Mouse (Mus musculus): ENCODE measurements around the gene Thegl.

Gene Thegl

DNA sequence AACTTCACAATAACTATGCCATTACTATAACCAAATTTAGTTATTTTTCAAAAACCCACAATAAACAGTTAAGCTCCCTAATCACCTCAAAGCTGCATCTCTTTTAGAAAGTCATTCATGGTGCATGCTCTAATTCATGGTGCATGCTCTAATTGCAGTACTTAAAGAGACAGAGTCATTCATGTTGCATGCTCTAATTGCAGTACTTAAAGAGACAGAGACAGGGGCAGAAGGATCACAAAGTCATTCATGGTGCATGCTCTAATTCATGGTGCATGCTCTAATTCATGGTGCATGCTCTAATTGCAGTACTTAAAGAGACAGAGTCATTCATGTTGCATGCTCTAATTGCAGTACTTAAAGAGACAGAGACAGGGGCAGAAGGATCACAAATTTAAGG is 19.3 kb downstream of the Thegl start:
- in situ Hi-C loops (cut with MboI; ENCODE audit: low pct_unique_long_range_greater_than_20kb in 1 of 2, low sequenced_read_pairs in 2 of 2, unreplicated experiment in 1 of 2), result loop anchor here in 1 of 2 experiments (25.0 kb wide), 1 partner anchor 177 kb away; the partner anchor contains the start of gene Spink2

DNA sequence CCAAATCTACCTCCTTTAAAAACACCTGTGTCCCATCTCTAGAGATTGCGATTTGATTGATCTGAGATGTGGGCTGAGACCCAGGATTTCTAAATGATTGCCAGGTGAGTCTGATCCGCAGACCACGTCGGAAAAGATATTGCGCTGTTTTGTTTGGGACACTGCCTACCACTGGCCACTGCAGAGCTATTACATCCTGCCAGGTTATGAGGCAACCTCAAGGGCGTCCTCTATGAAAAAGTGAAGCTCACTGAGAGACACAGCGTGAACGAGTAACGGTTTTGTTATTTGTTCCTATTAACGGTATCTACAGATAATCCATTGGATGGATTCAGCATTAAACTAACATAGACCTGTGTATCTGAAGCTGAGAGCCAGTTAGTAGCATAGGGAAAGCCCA is 22.6 kb downstream of the Thegl start:
- in situ Hi-C loops (cut with MboI; ENCODE audit: low pct_unique_long_range_greater_than_20kb in 1 of 2, low sequenced_read_pairs in 2 of 2, unreplicated experiment in 1 of 2), result loop anchor here in 1 of 2 experiments (25.0 kb wide), 1 partner anchor 174 kb away; the partner anchor contains the start of gene Spink2

DNA sequence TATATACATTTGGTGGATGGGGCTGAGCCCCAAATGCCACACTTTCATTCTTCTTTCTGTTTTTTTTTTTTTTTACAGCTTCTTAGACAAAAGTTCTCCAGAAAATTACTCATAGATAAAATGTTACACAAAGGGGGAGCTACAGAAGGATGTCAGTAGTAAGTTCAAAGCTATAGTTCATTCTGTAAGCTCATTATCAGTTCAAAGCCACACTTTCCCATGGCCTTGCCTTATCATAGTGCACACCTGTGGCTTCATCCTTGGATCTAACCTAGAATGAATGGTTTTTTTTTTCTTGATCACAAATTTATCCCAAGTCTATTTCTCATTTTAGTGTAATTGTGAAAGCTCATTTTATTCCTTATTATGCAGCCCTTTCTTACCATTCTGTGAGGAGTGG is 23.6 kb downstream of the Thegl start:
- in situ Hi-C loops (cut with MboI; ENCODE audit: low pct_unique_long_range_greater_than_20kb in 1 of 2, low sequenced_read_pairs in 2 of 2, unreplicated experiment in 1 of 2), result loop anchor here in 1 of 2 experiments (25.0 kb wide), 1 partner anchor 173 kb away; the partner anchor contains the start of gene Spink2

DNA sequence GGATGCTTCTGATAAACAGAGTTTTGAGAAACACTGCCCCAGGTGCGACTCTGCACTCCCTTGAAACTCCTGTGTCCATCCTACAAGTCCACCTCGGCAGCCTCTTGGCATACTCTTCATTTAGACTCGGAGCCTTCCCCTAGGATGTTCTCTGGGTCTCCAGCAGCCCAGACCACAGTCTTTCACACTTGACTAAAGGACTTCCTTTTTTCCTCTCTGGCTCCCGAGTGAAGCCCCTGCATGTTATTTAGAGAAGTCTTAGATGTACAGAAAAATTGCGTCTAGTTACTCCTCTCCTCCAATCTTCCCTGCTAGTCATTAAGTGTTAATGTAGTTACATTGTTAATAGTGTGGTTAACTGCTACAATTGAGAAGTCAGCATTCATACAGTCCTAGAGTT is 28.5 kb downstream of the Thegl start:
- in situ Hi-C loops (cut with MboI; ENCODE audit: low pct_unique_long_range_greater_than_20kb in 1 of 2, low sequenced_read_pairs in 2 of 2, unreplicated experiment in 1 of 2), result loop anchor here in 1 of 2 experiments (25.0 kb wide), 1 partner anchor 168 kb away; the partner anchor contains the start of gene Spink2

DNA sequence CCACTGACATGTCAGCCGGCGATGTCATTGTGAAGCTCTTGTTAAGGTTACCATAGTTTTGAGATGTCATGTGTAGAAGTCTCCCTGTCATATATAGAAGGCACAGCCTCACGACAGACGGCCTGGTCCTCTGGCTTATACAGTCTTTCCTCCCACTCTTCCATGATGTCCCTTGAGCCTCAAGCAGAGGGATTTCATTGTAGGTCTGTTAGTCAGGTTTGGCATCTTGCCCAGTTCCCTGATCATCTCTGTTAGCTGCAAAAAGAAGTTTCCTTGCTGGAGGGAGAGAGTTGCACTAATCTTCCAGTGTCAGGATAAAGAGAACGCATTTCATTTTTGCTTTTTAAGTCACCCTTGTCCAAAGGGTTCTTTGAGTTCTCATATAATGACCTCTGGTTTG is 36.8 kb downstream of the Thegl start:
- in situ Hi-C loops (cut with MboI; ENCODE audit: low pct_unique_long_range_greater_than_20kb in 1 of 2, low sequenced_read_pairs in 2 of 2, unreplicated experiment in 1 of 2), result no loop called here

DNA sequence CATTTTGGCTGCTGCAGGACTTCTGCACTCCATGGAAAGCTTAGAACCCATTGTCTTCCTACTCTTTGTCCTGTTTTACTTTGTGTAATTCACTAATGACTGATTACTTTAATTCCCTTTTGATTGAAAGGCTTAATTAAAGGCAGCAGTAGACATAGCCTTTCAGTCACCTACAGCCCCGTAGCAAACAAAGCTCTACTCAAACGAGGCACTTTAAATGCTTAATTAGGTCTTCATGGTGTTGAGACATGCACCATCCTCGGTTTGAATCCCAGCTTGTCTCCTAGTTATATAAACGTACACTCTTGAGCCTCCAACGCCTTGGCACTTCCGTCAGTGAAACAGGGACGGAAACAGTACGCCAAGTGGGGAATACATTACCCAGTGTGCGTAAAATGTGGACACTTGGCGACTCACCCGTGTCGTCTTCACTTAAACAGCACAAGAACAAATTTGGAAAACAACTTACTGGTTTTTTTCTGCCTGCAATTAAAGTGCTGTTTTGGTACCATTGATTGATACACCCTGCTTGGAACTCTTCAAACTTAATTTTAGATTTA is 41.1 kb downstream of the Thegl start:
- in situ Hi-C loops (cut with MboI; ENCODE audit: low pct_unique_long_range_greater_than_20kb in 1 of 2, low sequenced_read_pairs in 2 of 2, unreplicated experiment in 1 of 2), result no loop called here

DNA sequence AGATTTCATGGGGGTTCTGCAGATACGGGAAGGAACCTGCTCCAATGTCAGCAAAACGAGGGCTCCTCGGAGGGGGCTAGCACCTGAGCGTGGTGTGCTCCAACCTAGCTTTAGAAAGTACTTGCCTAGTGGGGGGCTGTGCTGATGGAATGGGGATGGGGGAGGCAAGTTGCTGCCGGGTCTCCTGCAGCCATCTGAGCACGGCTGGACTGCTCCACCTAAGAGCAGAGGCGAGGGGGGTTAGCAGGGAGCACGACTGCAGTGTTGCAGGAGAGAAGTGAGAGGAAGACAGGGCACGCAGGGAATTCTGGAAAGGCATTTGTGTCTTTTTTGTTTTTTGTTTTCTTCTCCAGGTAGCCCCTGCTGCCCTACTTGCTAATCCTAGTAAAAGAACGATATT is 44.5 kb downstream of the Thegl start:
- in situ Hi-C loops (cut with MboI; ENCODE audit: low pct_unique_long_range_greater_than_20kb in 1 of 2, low sequenced_read_pairs in 2 of 2, unreplicated experiment in 1 of 2), result no loop called here

DNA sequence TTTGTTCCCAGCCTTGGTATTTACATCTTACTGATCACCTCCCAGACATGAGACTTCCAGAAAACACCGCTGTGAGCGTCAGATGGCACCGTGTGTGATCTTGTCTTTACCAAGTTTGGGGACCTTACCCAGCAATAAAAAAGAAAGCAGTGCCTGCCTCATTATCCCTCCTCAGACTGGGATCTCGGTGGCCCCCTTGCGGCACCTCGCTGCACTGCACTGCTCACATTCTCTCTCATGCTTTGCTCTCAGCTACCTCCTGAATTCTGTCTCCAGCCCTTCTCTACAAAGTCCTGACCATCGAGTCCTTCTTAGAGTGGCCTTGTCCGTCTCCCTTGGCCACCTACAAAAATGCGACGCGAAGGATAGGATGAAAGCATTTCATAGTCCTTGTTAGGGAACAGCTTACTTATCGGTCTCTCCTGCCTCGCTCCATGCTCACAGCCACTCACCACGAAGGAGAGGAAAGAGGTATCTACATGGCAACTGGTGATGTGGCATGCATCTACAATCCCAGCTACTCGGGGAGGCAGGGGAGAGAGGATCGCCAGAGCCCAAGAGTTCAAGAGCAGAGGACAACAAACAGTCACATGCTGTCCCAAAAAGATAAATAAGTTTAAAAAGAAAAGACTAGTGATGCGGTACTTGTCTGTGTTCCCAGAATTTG is 45.7 kb downstream of the Thegl start:
- in situ Hi-C loops (cut with MboI; ENCODE audit: low pct_unique_long_range_greater_than_20kb in 1 of 2, low sequenced_read_pairs in 2 of 2, unreplicated experiment in 1 of 2), result no loop called here

DNA sequence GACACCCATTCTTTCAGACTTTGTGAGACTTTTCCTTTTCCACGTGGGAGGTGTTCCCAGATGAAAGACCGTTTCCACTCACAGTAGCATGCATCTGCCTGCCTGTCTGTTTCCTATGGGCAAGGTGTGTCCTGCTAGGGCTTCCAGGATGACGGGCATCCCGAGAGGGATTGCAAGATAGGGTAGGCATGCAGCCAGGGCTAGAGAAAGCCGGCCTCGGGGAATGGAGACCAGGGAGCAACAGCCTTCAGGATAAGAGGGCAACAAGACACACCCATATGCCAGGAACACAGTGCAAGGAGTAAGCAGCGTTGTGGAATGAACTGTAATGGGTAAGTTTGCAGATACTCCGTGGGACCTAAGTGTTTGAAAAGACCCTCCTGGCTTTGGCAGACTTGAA is 51.5 kb downstream of the Thegl start:
- in situ Hi-C loops (cut with MboI; ENCODE audit: low pct_unique_long_range_greater_than_20kb in 1 of 2, low sequenced_read_pairs in 2 of 2, unreplicated experiment in 1 of 2), result no loop called here

DNA sequence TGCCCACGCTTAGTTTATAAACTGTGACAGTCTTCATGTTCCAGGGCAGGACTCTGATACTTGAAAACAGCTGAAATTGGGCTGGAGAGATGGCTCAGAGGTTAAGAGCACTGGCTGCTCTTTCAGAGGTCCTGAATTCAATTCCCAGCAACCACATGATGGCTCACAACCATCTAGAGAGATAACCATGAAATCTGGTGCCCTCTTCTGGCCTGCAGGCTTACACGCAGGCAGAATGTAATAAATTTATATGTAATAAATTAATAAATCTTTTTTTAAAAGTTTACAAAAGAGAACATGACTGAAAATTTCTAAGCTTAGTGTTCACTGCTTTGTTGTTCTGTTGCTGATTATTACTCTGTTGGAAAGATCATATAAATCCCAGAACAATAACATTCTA is 55.2 kb downstream of the Thegl start:
- in situ Hi-C loops (cut with MboI; ENCODE audit: low pct_unique_long_range_greater_than_20kb in 1 of 2, low sequenced_read_pairs in 2 of 2, unreplicated experiment in 1 of 2), result no loop called here

DNA sequence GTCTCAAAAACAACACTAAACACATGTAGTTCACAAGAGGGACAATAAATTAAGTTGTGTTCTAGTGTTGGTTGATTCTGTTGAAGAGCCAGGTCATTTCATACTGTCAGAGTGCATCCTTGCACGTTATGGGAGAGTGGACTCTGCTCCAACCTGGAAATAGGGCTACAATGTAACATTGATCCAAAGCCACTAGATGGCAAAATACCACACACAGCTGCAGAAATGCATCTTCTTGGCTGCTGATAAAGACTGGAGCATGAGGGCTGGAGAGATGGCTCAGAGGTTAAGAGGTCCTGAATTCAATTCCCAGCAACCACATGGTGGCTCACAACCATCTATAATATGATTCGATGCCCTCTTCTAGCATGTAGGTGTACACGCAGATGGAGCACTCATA is 55.8 kb downstream of the Thegl start:
- in situ Hi-C loops (cut with MboI; ENCODE audit: low pct_unique_long_range_greater_than_20kb in 1 of 2, low sequenced_read_pairs in 2 of 2, unreplicated experiment in 1 of 2), result no loop called here

DNA sequence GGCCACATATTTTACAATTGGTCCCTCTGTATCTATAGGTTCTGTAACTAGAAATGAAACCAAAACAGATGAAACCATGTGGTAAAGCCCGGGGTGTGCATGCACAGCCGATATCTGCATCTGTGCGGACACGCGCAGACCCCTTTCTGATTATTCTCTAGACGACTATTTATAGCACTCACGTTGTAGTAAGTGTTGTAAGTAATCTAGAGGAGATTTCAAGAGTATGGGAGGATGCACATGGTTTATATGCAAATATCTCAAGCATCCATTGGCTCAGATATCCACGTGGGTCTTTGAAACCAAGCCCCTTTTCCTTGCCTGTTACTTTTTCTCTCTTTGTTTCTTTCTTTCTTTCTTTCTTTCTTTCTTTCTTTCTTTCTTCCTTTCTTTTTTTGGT is 58.0 kb downstream of the Thegl start:
- in situ Hi-C loops (cut with MboI; ENCODE audit: low pct_unique_long_range_greater_than_20kb in 1 of 2, low sequenced_read_pairs in 2 of 2, unreplicated experiment in 1 of 2), result no loop called here

DNA sequence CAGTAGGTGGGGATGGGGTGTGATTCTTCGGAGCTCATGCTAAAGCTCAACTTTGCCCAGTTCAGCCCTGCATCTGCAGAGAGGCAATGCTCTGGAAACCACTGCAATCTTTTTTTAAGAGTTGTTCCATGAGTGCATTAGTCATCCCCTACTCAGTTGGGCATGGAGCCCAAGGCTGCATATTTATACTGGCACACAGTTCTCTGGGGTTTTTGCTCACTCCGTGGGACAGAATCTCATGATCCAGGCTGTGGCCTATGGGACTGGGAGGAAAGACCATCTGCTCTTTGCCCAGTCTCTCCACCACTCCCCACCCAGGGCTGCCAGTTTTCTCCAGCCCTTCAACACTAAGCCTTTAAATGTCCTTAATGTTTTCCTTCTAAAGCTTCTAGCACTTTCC is 59.1 kb downstream of the Thegl start:
- in situ Hi-C loops (cut with MboI; ENCODE audit: low pct_unique_long_range_greater_than_20kb in 1 of 2, low sequenced_read_pairs in 2 of 2, unreplicated experiment in 1 of 2), result no loop called here

DNA sequence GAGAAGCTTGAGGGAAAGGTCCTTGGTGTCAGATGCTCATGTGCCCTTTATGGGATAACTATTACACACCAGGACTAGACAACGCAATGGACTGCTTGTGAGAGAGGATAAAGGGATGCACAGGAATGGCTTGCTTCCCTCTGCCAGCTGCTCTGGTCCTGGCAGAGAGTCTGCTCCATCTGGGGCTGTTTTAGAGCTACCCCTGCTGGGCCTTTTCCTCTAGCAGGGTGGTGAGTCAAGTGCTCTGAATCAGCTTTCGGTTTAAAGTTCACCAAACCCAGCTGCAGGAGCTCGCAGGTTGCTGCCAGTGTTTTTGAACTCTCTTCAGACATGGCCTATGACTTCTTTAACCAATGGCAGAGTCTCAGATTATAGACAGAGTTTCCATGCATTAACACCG is 60.1 kb downstream of the Thegl start:
- in situ Hi-C loops (cut with MboI; ENCODE audit: low pct_unique_long_range_greater_than_20kb in 1 of 2, low sequenced_read_pairs in 2 of 2, unreplicated experiment in 1 of 2), result no loop called here

DNA sequence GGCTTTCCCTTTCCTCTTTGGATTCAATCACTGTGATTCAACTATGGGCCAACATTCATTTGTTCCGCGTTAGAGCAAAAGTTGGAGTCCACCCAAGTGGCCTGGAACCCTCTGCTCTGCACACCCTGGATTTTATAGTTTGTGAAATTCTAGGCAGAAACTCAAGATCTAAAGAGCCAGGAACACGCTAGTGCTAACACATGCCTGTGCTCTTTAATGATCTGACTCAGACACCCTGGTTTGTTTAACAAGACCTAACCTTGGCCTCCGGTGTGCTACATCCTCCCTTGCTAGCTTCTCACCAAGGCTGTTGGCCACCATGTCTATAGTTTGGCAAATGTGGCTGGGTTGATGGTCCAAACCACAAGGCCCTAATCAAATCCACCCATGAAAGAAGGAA is 64.9 kb downstream of the Thegl start:
- in situ Hi-C loops (cut with MboI; ENCODE audit: low pct_unique_long_range_greater_than_20kb in 1 of 2, low sequenced_read_pairs in 2 of 2, unreplicated experiment in 1 of 2), result no loop called here

DNA sequence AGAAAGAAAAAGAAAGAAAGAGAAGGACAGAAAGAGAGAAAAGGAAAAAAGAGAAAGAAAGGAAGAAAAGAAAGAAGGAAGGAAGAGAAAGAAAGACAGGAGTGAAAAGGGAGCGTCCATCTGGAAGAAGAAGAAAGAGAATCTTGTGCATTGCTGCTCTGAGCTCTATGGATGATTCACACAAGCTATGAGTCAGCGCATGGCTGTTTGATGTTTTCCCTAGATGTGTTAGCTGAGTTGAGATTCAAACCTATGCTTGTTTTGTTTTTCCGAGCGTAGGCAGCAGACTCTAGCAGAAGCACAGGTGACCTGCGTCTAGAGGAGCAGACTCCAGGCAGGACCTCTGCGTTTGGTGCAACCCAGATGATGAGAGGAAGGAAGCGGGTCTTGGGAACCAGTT is 66.9 kb downstream of the Thegl start:
- in situ Hi-C loops (cut with MboI; ENCODE audit: low pct_unique_long_range_greater_than_20kb in 1 of 2, low sequenced_read_pairs in 2 of 2, unreplicated experiment in 1 of 2), result no loop called here

DNA sequence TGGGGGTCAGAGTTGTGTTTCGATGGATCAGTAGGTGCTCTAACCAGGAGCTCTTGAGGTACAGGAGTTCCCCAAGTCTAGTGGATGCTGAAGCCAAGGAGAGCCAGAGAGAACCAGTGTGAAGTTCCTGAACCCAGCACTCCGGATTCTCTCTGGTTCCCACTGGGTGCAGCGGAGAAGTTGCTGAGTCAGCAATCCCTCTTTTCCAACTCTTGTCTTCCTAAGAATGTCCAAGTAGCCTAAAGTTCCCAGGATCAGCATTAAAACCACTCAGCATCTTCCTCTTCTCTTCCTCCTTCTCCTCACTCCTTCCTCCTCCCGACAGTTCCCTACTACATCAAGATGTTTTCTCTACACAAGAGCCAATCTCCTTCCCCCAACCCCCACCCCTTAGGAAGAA is 68.6 kb downstream of the Thegl start:
- in situ Hi-C loops (cut with MboI; ENCODE audit: low pct_unique_long_range_greater_than_20kb in 1 of 2, low sequenced_read_pairs in 2 of 2, unreplicated experiment in 1 of 2), result no loop called here

DNA sequence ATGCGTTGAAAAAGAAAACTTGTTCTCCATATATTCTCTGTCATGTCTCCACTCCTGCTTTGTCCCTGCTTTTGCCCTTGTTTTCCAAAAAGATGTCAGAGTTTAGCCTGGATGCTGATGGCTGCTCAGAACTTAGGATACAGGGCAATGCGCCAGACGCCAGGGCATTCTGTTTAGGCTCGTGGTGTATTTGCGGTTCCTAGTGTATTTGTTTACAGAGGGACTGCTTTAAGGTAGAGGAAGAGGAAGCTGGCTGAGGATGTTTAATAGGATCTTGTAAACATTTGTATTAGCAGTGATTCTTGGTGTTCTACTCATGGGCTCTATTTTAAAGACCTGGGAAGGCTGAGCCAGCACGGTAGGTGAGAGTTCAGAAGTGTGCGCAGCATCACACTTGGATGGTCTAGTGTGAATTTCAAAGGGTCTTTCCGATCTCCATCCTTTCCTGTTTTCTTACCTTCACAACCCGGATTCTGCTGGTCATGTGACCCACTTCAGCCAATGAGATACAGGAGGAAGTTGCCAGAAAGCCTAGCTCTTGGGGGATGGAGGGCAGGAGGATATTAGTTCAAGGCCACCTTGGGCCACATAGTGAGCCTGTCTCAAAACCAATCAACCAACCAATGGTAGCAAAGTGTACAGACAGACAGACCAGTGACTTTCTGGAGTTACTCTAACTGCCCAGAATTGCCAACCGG is 70.1 kb downstream of the Thegl start:
- in situ Hi-C loops (cut with MboI; ENCODE audit: low pct_unique_long_range_greater_than_20kb in 1 of 2, low sequenced_read_pairs in 2 of 2, unreplicated experiment in 1 of 2), result loop anchor here in 1 of 2 experiments (5.0 kb wide), 1 partner anchor 81 kb away; no protein-coding TSS in a partner anchor

DNA sequence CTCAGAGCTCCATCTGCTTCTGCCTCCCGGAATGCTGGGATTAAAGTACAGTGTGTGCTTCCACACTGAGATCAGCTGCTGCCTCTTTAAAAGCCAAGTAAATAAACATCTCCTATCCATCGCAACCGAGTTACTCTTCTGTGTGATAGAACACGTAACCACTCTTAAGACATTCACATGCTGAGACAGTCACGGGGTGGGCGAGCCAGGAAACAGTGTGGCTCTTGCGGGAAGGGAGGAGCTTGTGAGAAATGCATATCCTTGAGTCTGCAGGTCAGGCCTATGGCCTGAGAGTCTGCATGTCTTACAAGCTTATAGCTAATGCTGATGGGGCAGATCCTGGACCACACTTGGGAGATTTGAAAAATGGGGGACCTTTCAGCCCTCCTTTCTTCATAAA is 70.7 kb downstream of the Thegl start:
- in situ Hi-C loops (cut with MboI; ENCODE audit: low pct_unique_long_range_greater_than_20kb in 1 of 2, low sequenced_read_pairs in 2 of 2, unreplicated experiment in 1 of 2), result loop anchor here in 1 of 2 experiments (5.0 kb wide), 1 partner anchor 81 kb away; no protein-coding TSS in a partner anchor

Data from mouse embryonic stem cell (cell line).